Mouse (Mus musculus) erythroblast, embryonic 14.5 days (primary cell): ENCODE results near the gene Gm36245.

Source experiments
- GATA1 ChIP-seq: IDR thresholded peaks from 2 replicates; pipeline ENCODE4 v1.6.1; 2012; ENCODE audit warnings: low read length, inconsistent platforms, mixed read lengths
- TAL1 ChIP-seq: IDR thresholded peaks from 3 replicates; pipeline ENCODE4 v1.6.1; 2012; ENCODE audit warnings: low read length, inconsistent platforms, mixed read lengths

- TF ChIP-seq TAL1: no peak
- TF ChIP-seq GATA1: no peak
Measured at GRCm38 (mm10) chr15:77598429-77598828, 629 bp upstream of the Gm36245 start.
